Mouse (Mus musculus): ENCODE measurements around the gene Rimkla. TPM values are rescaled to one million over a fixed set of nuclear protein-coding genes. Genes with fewer than 3 reads are reported as not detected.

The Rimkla gene
- polyA plus RNA-seq, 1 experiment from 2014 or later = 2.2 TPM

DNA sequence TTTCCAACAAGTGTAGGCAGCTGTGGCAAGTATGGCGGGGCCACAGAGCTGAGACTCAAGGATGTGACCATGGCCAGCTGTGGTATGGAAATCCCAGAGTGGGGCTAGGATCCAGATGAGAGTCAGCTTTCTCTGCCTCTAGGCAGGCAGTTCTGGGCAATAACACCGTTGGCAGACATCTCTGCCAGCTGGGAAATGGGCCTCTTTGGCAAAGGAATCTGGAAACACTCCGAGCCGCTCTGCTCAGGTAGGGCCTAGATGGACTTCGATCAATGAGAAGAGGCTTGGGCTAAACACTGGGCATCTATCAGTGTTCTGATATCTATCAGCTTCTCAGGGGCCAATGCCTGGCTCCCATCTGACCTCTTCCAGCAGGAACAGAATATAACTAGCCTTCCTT is 26.6 kb downstream of the Rimkla start:
- no peak overlapping the region for H3K9ac ChIP-seq (replicated peaks; ENCODE audit: low read length)
- H3K4me2 ChIP-seq (ENCODE audit: low read depth, low read length) = no peak overlapping the region
- DNase-seq (ENCODE audit: low spot score) (no peak), ATAC-seq (replicated peaks; ENCODE audit: insufficient number of reproducible peaks, low FRiP score, low TSS enrichment, low read depth) (no peak)
- H3K36me3 ChIP-seq (replicated peaks; ENCODE audit: control insufficient read depth, insufficient read depth, low read depth, low read length) = no peaks in the 10 kb centered on the region
- H3K4me3 ChIP-seq (ENCODE audit: low read depth, low read length) = no peak overlapping the region
- H3K4me1 ChIP-seq (ENCODE audit: control insufficient read depth, insufficient read depth, low read length) = no peaks in the 10 kb centered on the region
- H3K27me3 ChIP-seq (ENCODE audit: control insufficient read depth, insufficient read depth, low read length) = no peaks in the 10 kb centered on the region
- no peak overlapping the region for H3K27ac ChIP-seq (replicated peaks; ENCODE audit: low read depth, low read length)
- no peaks in the 10 kb centered on the region for H3K9me3 ChIP-seq (replicated peaks; ENCODE audit: control insufficient read depth, low read length)
- 89% methylated on average over 5 of the region's 5 CpGs for WGBS

DNA sequence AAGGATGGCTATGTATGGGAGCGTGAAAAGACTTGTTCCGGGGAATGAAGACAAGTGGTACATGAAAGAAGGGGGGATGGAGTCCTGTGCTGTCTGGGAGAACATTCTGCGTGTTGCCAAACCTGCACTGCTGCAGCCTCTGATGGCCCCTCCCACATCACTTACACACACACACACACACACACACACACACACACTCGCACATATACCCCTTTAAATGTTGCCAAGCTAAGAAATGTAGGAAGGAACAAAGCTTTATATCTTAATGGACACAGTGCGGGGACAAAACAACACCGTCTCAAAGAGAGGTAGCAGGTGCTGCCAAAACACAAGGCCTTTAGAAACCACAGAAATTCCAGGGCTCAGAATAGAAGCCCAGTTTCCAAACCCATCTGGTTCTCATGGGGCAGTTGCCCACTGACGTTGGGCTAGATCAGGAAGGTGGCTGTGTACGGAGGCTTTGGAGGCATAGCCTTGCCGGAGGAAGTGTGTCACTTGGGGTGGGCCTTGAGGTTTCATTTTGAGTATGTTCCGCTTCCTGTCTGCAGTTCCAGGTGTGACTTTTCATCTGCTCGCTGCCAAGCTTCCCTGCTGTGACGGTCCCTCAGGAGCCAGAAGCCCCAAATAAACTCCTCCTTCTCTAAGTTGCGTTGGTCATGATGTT is 28.5 kb downstream of the Rimkla start:
- H3K27ac ChIP-seq (replicated peaks; ENCODE audit: low read depth, low read length) = no peak overlapping the region
- no peaks in the 10 kb centered on the region for H3K27me3 ChIP-seq (ENCODE audit: control insufficient read depth, insufficient read depth, low read length)
- no peak for ATAC-seq (replicated peaks; ENCODE audit: insufficient number of reproducible peaks, low FRiP score, low TSS enrichment, low read depth)
- 80% methylated on average over 13 of the region's 13 CpGs for WGBS
- no peak overlapping the region for H3K9ac ChIP-seq (replicated peaks; ENCODE audit: low read length)
- no peaks in the 10 kb centered on the region for H3K9me3 ChIP-seq (replicated peaks; ENCODE audit: control insufficient read depth, low read length)
- no peak overlapping the region for H3K4me3 ChIP-seq (ENCODE audit: low read depth, low read length)
- no peaks in the 10 kb centered on the region for H3K4me1 ChIP-seq (ENCODE audit: control insufficient read depth, insufficient read depth, low read length)
- H3K36me3 ChIP-seq (replicated peaks; ENCODE audit: control insufficient read depth, insufficient read depth, low read depth, low read length) = no peaks in the 10 kb centered on the region
- DNase-seq (ENCODE audit: low spot score) = no peak
- H3K4me2 ChIP-seq (ENCODE audit: low read depth, low read length) = no peak overlapping the region

DNA sequence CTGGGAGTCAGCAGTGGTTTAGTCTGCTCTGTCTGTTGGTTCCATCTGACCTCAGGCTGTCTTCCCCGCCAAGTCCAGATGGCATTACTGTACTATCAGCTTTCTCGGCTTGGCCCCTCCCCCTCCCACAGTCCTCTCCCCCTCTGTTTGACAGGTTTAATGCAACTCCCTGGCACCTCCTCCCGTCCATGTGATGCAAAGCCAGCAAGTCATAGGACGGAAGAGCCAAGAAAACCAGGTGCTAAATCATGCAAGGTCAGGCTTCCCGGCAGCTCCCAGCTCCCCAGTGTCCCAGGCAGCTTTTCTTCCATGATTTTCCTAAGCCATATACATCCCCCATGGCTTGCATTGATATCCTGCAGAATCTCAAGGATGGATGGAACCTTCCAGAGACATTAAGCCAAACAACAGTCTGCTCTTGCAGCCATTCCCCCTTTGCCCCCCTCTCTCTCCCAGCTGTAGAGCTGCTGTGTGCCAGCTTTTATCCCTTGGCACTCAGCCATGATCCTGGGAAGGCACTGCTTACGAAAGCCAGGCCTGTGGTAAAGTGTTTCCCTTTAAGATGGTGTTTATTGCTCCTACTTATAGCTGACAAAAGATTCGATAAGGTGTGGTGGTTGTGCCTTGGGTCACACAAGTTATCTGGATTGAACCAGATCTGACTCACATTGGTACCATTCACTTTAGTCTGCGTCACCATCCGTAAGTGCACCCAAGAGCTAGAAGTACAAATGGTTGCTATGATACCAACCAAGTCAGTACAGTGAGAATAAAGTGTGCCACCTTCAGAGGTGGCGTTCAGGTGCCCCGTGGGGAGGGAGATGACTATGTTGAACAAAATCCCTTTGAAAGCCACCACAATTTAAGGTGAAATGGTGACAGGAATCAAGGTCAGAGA is 29.3 kb downstream of the Rimkla start:
- Histone ChIP-seq H3K4me2 (ENCODE audit: low read depth, low read length) (no peak overlapping the region), H3K27me3 (ENCODE audit: control insufficient read depth, insufficient read depth, low read length) (no peaks in the 10 kb centered on the region), H3K9me3 (replicated peaks; ENCODE audit: control insufficient read depth, low read length) (no peaks in the 10 kb centered on the region), H3K9ac (replicated peaks; ENCODE audit: low read length) (no peak overlapping the region), H3K36me3 (replicated peaks; ENCODE audit: control insufficient read depth, insufficient read depth, low read depth, low read length) (no peaks in the 10 kb centered on the region), H3K27ac (replicated peaks; ENCODE audit: low read depth, low read length) (no peak overlapping the region), H3K4me1 (ENCODE audit: control insufficient read depth, insufficient read depth, low read length) (no peaks in the 10 kb centered on the region), H3K4me3 (ENCODE audit: low read depth, low read length) (no peak overlapping the region)
- no peak for ATAC-seq (replicated peaks; ENCODE audit: insufficient number of reproducible peaks, low FRiP score, low TSS enrichment, low read depth)
- DNase-seq (ENCODE audit: low spot score) = peak; percentile 28
- WGBS = 60% methylated on average over 11 of the region's 11 CpGs

DNA sequence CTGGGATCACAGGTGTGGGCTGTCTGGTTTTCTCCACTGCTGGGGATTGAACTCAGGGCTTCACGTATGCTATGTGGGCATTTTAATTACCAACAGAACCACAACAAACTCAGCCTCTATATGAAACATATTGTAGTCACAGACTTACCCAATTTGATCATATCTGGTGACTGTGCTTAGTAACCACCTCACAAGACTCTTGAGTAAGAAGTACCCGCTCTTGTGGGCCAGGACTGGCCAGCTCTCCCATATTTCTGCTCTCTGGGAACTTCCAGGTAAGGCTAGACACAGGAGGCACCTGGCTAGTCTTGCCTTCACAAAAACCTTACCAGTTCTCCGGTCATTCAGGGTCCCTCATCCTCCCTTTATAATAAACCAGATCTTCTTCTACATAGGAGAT is 30.0 kb downstream of the Rimkla start:
- ATAC-seq (replicated peaks; ENCODE audit: insufficient number of reproducible peaks, low FRiP score, low TSS enrichment, low read depth) = no peak
- WGBS = 88% methylated on average over 3 of the region's 3 CpGs
- no peak for DNase-seq (ENCODE audit: low spot score)

DNA sequence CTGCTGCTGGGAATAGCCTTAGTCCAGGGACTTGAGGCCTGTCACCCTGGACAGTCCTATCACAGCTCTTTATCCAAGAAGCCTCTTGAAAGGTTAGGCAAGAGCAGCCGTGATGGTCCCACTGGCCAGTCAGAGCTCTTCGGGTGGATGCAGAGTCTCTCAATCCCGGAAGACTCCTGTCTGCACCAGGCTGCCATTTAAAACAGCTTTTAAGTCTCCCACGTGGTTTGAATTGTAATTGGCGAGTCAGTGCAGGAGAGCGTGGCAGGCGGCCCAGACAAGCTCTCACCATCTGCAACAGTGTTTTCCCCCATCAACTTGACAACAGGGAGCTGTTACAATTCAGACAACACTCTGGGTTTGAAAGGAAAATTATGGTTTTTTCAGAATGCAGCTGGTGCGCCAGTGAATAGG is 31.7 kb downstream of the Rimkla start:
- no peak overlapping the region for H3K4me2 ChIP-seq (ENCODE audit: low read depth, low read length)
- H3K4me3 ChIP-seq (ENCODE audit: low read depth, low read length) = no peak overlapping the region
- no peak overlapping the region for H3K27ac ChIP-seq (replicated peaks; ENCODE audit: low read depth, low read length)
- no peaks in the 10 kb centered on the region for H3K4me1 ChIP-seq (ENCODE audit: control insufficient read depth, insufficient read depth, low read length)
- ATAC-seq (replicated peaks; ENCODE audit: insufficient number of reproducible peaks, low FRiP score, low TSS enrichment, low read depth) = peak; percentile 72; the same call in 1 of the 2 replicates
- H3K9ac ChIP-seq (replicated peaks; ENCODE audit: low read length) = no peak overlapping the region
- 49% methylated on average over 8 of the region's 8 CpGs for WGBS
- no peaks in the 10 kb centered on the region for H3K27me3 ChIP-seq (ENCODE audit: control insufficient read depth, insufficient read depth, low read length)
- no peaks in the 10 kb centered on the region for H3K9me3 ChIP-seq (replicated peaks; ENCODE audit: control insufficient read depth, low read length)
- H3K36me3 ChIP-seq (replicated peaks; ENCODE audit: control insufficient read depth, insufficient read depth, low read depth, low read length) = no peaks in the 10 kb centered on the region
- peak; percentile 30 for DNase-seq (ENCODE audit: low spot score)

More for the DNA sequence above, 30.0 kb downstream of the Rimkla start:
- Histone ChIP-seq H3K4me2 (ENCODE audit: low read depth, low read length) (no peak overlapping the region), H3K9ac (replicated peaks; ENCODE audit: low read length) (no peak overlapping the region), H3K27me3 (ENCODE audit: control insufficient read depth, insufficient read depth, low read length) (no peaks in the 10 kb centered on the region), H3K4me3 (ENCODE audit: low read depth, low read length) (no peak overlapping the region), H3K4me1 (ENCODE audit: control insufficient read depth, insufficient read depth, low read length) (no peaks in the 10 kb centered on the region), H3K27ac (replicated peaks; ENCODE audit: low read depth, low read length) (no peak overlapping the region), H3K9me3 (replicated peaks; ENCODE audit: control insufficient read depth, low read length) (no peaks in the 10 kb centered on the region), H3K36me3 (replicated peaks; ENCODE audit: control insufficient read depth, insufficient read depth, low read depth, low read length) (no peaks in the 10 kb centered on the region)

DNA sequence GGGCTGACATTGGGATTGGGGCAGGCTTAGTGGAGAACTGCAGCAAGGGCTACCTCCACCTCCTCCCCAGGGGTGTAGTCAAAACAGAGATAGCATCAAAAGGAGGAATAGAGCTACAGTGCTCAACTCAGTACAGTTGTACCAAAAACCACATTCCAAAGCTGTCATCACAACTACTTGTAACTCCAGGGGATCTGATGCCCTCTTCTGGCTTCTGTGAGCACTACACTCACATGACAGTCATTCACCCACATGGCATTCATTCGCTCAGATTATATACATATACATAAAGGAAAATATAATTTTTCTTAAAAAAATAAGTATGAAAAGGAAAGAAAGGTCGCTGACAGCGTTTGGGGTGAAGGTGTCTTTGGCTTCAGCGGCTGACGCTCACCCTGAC is 32.1 kb downstream of the Rimkla start:
- Histone ChIP-seq H3K36me3 (replicated peaks; ENCODE audit: control insufficient read depth, insufficient read depth, low read depth, low read length) (no peaks in the 10 kb centered on the region), H3K27ac (replicated peaks; ENCODE audit: low read depth, low read length) (no peak overlapping the region), H3K27me3 (ENCODE audit: control insufficient read depth, insufficient read depth, low read length) (no peaks in the 10 kb centered on the region), H3K9me3 (replicated peaks; ENCODE audit: control insufficient read depth, low read length) (no peaks in the 10 kb centered on the region), H3K4me2 (ENCODE audit: low read depth, low read length) (no peak overlapping the region), H3K4me3 (ENCODE audit: low read depth, low read length) (no peak overlapping the region), H3K4me1 (ENCODE audit: control insufficient read depth, insufficient read depth, low read length) (no peaks in the 10 kb centered on the region), H3K9ac (replicated peaks; ENCODE audit: low read length) (no peak overlapping the region)
- DNase-seq (ENCODE audit: low spot score) (peak; percentile 47), ATAC-seq (replicated peaks; ENCODE audit: insufficient number of reproducible peaks, low FRiP score, low TSS enrichment, low read depth) (no peak)
- 61% methylated on average over 5 of the region's 5 CpGs for WGBS

DNA sequence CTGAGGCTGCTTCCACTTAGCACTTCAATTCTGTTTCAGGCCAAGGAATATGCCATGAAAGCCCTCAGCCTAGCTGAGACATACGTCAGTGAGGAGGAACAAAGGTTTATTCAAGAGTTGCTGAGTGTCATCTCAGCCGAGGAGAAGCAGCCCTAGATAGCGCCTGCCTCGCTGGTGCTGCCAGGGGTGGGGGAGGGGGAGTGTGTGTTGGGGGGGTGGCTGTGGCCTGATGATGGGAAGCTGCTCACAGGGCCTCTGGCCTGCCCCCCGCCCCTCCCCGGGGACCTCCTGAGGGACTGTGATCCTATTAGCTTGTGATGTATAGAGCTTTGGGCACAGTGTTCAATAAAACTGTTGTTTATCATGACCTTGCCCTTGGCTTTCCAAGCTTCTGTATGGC is 38.9 kb downstream of the Rimkla start:
- 13% methylated on average over 6 of the region's 6 CpGs for WGBS
- Histone ChIP-seq H3K9ac (replicated peaks; ENCODE audit: low read length) (no peak overlapping the region), H3K4me1 (ENCODE audit: control insufficient read depth, insufficient read depth, low read length) (no peaks in the 10 kb centered on the region), H3K36me3 (replicated peaks; ENCODE audit: control insufficient read depth, insufficient read depth, low read depth, low read length) (no peaks in the 10 kb centered on the region), H3K4me2 (ENCODE audit: low read depth, low read length) (no peak overlapping the region), H3K4me3 (ENCODE audit: low read depth, low read length) (no peak overlapping the region), H3K27me3 (ENCODE audit: control insufficient read depth, insufficient read depth, low read length) (no peaks in the 10 kb centered on the region), H3K27ac (replicated peaks; ENCODE audit: low read depth, low read length) (no peak overlapping the region), H3K9me3 (replicated peaks; ENCODE audit: control insufficient read depth, low read length) (no peaks in the 10 kb centered on the region)
- ATAC-seq (replicated peaks; ENCODE audit: insufficient number of reproducible peaks, low FRiP score, low TSS enrichment, low read depth) (0 out of 2 replicates have a peak, but pooled peaks have one; percentile 48), DNase-seq (ENCODE audit: low spot score) (no peak)

DNA sequence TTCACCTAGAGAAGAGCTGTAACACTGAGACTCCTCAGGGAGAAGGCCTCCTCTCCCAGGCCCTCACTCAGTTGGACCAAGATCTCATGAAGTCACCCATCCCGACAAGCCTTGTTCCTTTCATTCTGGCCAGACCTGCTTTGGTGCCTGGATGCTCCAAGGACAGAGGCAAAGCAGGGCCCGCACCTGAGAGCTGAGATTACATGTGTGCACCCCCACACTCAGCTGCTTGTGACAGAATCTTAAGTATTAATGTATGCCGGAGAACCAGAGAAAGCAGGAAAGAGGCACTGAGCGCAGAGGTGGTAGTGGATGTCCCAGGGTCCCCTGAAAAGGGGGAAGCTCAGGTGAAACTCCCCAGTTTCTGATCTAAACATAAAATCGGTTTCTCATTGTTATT is 39.3 kb downstream of the Rimkla start:
- no peak for ATAC-seq (replicated peaks; ENCODE audit: insufficient number of reproducible peaks, low FRiP score, low TSS enrichment, low read depth)
- Histone ChIP-seq H3K4me2 (ENCODE audit: low read depth, low read length) (no peak overlapping the region), H3K9ac (replicated peaks; ENCODE audit: low read length) (no peak overlapping the region), H3K27me3 (ENCODE audit: control insufficient read depth, insufficient read depth, low read length) (no peaks in the 10 kb centered on the region), H3K4me3 (ENCODE audit: low read depth, low read length) (no peak overlapping the region), H3K4me1 (ENCODE audit: control insufficient read depth, insufficient read depth, low read length) (no peaks in the 10 kb centered on the region), H3K9me3 (replicated peaks; ENCODE audit: control insufficient read depth, low read length) (no peaks in the 10 kb centered on the region), H3K36me3 (replicated peaks; ENCODE audit: control insufficient read depth, insufficient read depth, low read depth, low read length) (no peaks in the 10 kb centered on the region), H3K27ac (replicated peaks; ENCODE audit: low read depth, low read length) (no peak overlapping the region)
- no peak for DNase-seq (ENCODE audit: low spot score)
- 70% methylated on average over 5 of the region's 5 CpGs for WGBS
